Mouse (Mus musculus): Measurements from ENCODE around the gene Lhfpl5. TPM values are rescaled to one million over a fixed set of nuclear protein-coding genes. Genes with fewer than 3 reads are reported as not detected.

Lhfpl5 gene
- polyA plus RNA-seq (2016; fragmentation: Nextera tagmentation; extraction: Ambion mirVana) = 1.1 TPM in 2 replicates

DNA sequence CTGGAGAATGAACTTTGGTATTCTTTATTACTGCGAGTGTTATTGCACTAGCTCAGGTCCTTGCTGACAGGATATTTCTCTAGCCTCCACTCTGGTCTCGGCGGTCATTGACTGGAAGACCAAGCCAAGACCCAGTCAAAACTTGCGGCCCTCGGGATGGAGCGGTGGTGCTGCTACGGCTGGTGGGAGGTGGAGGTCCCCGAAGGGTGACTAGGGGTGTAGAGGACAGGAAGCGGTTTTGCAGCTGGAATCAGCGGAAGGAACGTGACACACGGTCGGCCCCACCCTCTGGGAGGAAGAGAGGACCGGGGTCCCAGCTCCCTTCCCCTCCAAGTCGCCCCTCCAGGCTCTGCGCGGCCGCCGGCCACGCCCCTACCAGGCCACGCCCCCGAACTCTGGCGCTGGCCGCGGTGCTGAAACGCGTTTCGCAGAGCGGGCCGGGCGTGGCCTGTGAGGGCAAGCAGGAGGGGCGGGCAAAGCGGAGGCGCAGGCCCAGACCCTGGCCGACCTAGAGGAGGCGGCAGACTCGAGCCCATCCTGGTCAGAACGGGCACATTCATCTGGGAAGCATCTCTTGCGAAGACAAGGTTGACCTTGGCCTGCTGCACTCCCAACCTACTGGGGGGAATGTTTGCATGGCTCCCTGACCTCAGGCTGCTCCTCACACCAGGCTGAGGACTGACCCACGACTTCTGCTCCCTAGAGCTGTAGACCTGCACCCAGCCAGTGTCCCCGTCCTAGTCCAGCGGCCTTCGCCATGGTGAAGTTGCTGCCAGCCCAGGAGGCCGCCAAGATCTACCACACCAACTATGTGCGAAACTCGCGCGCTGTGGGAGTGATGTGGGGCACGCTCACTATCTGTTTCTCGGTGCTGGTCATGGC, at the start of gene Lhfpl5:
TSS of gene Lhfpl5 (plus strand) at position 398 of the 882 bp plus-strand sequence.
- WGBS = 17% methylated on average over 50 of the region's 50 CpGs
- H3K27me3 ChIP-seq (replicated peaks; ENCODE audit: low read depth, poor library complexity, severe bottlenecking) = peaks cover 6% of the 10 kb centered on the region; the same call in 1 of the 2 replicates
- peak within 1 kb of the TSS; percentile 49 for H3K4me3 ChIP-seq
- no peaks in the 10 kb centered on the region for H3K9me3 ChIP-seq
- peak; percentile 89 for DNase-seq (ENCODE audit: low spot score)
- no peaks in the 10 kb centered on the region for H3K36me3 ChIP-seq (replicated peaks)
- peaks cover 14% of the 10 kb centered on the region for H3K4me1 ChIP-seq
- H3K27ac ChIP-seq (replicated peaks) = no peak within 1 kb of the TSS

DNA sequence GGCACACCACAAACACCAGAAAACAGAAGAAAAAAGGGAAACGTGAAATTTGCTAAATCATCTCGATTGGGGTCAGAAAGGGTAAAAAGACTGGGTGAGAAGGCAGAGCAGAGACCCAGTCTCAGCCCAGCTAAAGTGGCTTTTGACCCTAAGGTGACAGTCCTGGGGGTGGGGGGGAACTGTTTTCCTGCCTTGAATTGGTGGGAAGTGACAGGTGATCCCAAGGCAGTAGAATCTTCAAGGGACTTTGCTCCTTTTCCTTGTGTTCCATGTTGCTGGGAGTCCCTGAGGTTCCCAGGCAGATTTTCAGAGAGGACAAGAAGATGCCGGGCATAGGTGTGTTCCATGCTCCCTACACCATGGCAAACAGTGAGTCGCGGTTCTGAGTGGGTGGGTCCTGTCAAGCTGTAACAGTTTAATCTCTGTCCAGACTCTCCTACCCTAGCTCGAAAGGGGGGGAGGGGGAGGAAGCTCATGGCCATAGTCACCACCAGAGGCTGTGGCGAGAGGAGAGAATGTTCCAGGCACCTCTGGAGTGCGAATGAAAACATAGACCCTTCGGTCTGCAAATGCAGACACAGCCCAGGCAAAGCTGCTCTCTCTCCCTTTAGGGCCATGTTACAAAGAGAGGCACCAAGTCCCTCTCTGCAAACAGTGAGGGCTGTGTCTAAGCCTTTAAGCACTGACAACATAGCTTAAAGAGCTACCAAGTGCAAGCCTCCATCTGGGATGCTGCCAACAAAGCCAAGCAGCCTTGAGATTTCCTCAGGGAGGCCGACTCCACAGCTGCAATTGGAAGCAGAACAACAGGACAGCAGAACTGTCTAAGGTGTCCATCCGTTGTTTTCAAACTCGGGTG, 48.0 kb upstream of the Lhfpl5 start:
- DNase-seq (ENCODE audit: low spot score) = no peak
- Histone ChIP-seq H3K4me1 (peaks cover 48% of the 10 kb centered on the region), H3K36me3 (replicated peaks) (no peaks in the 10 kb centered on the region), H3K9me3 (no peaks in the 10 kb centered on the region), H3K4me3 (0 out of 2 replicates have a peak overlapping the region, but pooled peaks have one; percentile 18), H3K27ac (replicated peaks) (peak overlapping the region; percentile 40; the same call in 1 of the 2 replicates), H3K27me3 (replicated peaks; ENCODE audit: low read depth, poor library complexity, severe bottlenecking) (peaks cover 54% of the 10 kb centered on the region)
- WGBS = 49% methylated on average over 12 of the region's 12 CpGs

DNA sequence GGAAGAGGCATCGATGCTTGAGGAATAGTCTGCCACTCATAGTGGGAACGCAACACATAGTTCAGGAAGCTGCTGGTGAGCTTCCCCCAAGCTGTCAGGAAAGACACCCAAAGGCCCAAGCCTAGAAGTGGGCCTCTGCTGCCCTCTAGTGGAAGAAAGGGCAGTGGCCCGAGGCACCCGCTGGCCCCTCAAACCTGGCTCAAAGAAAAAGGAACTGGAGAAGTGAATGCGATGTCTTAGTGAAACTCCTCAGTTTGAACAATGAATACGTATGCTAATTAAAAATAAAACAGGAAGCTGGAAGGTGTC, 47.4 kb upstream of the Lhfpl5 start:
- peak; percentile 88 for DNase-seq (ENCODE audit: low spot score)
- H3K4me3 ChIP-seq = 0 out of 2 replicates have a peak overlapping the region, but pooled peaks have one; percentile 18
- H3K36me3 ChIP-seq (replicated peaks) = no peaks in the 10 kb centered on the region
- peaks cover 56% of the 10 kb centered on the region for H3K27me3 ChIP-seq (replicated peaks; ENCODE audit: low read depth, poor library complexity, severe bottlenecking)
- H3K27ac ChIP-seq (replicated peaks) = no peak overlapping the region
- 6% methylated on average over 6 of the region's 6 CpGs for WGBS
- no peaks in the 10 kb centered on the region for H3K9me3 ChIP-seq
- peaks cover 42% of the 10 kb centered on the region for H3K4me1 ChIP-seq

DNA sequence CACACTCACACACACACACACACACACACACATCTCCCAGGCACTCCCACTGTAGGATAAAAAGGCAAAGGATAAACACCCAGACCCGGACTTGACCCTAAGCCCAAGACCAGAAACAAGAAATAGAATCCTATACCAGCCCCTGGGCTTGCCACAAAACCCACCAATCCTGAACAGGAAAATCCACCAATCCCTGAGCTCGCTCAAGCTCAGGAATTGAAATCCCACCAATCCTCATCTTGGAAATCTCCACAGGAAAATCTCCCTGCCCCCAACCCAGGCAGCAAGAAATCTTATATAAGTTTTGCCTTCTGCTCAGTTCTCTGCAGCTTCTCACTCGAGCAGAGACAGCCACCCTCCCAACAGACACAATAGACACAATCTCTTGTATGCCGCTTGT, 46.3 kb upstream of the Lhfpl5 start:
- WGBS = 74% methylated on average over 4 of the region's 4 CpGs
- peaks cover 45% of the 10 kb centered on the region for H3K27me3 ChIP-seq (replicated peaks; ENCODE audit: low read depth, poor library complexity, severe bottlenecking)
- no peak overlapping the region for H3K4me3 ChIP-seq
- no peak overlapping the region for H3K27ac ChIP-seq (replicated peaks)
- no peaks in the 10 kb centered on the region for H3K9me3 ChIP-seq
- DNase-seq (ENCODE audit: low spot score) = no peak
- peaks cover 32% of the 10 kb centered on the region for H3K4me1 ChIP-seq
- H3K36me3 ChIP-seq (replicated peaks) = no peaks in the 10 kb centered on the region

DNA sequence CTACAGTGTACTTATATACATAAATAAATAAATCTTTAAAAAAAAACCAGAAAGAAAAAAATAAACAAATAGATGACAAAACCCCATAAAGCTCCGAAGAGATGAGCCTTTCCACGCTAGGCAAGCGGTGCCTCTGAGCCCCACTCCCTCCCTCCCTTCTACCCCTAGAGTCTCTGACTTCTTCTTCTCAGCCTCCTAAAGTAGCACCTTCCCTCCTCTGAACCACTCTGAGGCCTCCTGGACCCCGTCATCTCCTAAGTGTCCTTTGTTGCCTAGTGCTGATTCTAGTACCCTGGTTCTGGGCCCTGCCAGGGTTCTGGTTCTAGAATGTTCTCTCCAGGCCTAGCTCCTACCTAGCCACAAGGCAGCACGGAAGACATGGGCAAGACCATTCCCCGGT, 44.9 kb upstream of the Lhfpl5 start, which contains the start of gene Armc12:
TSS of gene Armc12 (plus strand) at position 301 of the 400 bp plus-strand sequence.
- Histone ChIP-seq H3K9me3 (no peaks in the 10 kb centered on the region), H3K4me3 (peak within 1 kb of the TSS; percentile 44), H3K27ac (replicated peaks) (no peak within 1 kb of the TSS), H3K36me3 (replicated peaks) (no peaks in the 10 kb centered on the region), H3K4me1 (peaks cover 28% of the 10 kb centered on the region), H3K27me3 (replicated peaks; ENCODE audit: low read depth, poor library complexity, severe bottlenecking) (peaks cover 35% of the 10 kb centered on the region)
- WGBS = 84% methylated on average over 6 of the region's 6 CpGs
- no peak for DNase-seq (ENCODE audit: low spot score)

DNA sequence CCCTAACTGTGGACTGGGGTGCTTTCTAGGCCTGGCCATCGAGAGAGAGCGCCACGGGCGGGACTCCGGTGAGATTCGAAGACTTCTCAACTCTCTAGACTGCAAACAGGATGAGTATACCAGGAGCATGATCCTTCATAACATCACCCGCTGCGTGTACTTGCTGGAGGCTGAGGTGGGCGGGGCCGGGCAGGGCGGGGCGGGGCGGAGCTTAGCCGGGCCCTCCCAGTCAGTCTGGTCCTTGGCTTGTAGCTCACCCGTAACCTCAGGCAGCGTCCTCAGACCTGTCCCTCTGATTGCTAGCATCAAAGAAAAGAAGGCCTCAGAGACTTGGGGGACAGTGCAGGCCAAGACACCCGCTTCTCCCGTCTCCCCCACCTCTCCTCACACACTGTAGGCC, 43.5 kb upstream of the Lhfpl5 start:
- Histone ChIP-seq H3K27me3 (replicated peaks; ENCODE audit: low read depth, poor library complexity, severe bottlenecking) (peaks cover 37% of the 10 kb centered on the region), H3K36me3 (replicated peaks) (no peaks in the 10 kb centered on the region), H3K4me1 (peaks cover 28% of the 10 kb centered on the region), H3K9me3 (no peaks in the 10 kb centered on the region), H3K27ac (replicated peaks) (no peak overlapping the region), H3K4me3 (peak overlapping the region; percentile 44)
- peak; percentile 74 for DNase-seq (ENCODE audit: low spot score)
- 11% methylated on average over 18 of the region's 18 CpGs for WGBS

DNA sequence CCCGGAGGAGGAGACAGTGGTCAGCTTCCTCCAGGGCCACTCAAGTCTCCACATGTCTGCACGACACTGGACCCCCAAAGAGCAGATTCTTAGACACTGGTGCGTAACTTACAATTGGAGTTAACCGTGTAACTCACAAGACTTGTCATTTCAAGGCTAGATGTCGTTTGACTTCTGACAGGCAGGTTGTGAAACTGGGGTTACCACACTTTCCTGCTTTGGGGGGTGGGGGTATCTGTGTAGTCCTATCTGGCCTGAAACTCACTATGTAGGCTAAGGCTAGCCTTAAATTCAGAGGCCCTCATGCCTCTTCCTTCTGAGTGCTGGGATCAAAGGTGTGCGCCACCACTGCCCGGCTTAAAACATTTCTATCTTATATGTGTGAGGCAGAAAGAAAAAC, 42.9 kb upstream of the Lhfpl5 start:
- H3K36me3 ChIP-seq (replicated peaks) = no peaks in the 10 kb centered on the region
- H3K27me3 ChIP-seq (replicated peaks; ENCODE audit: low read depth, poor library complexity, severe bottlenecking) = peaks cover 39% of the 10 kb centered on the region
- no peak overlapping the region for H3K4me3 ChIP-seq
- no peak overlapping the region for H3K27ac ChIP-seq (replicated peaks)
- WGBS = 82% methylated on average over 7 of the region's 7 CpGs
- H3K4me1 ChIP-seq = peaks cover 24% of the 10 kb centered on the region
- DNase-seq (ENCODE audit: low spot score) = no peak
- H3K9me3 ChIP-seq = 0 out of 2 replicates have a peak, but pooled peaks cover 2% of the 10 kb centered on the region

DNA sequence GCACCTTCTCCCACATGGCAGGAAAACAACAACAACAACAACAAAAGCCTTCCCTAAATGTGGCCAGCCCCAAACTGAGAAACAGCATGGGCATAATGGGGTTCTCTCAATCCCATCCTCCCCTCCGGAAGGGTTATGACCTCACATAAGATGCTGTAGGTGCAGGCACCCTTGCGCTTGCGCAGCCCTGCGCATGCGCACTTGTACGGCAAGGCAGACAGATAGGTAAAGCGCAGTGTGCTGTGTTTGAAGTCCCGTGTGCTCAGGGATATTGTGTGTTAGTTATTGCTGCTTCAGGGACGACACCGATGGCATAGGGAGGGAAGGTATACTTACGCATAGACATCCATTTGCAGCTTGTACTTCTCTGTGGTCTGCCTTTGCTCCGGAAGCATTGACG, 42.1 kb upstream of the Lhfpl5 start:
- Histone ChIP-seq H3K27me3 (replicated peaks; ENCODE audit: low read depth, poor library complexity, severe bottlenecking) (peaks cover 37% of the 10 kb centered on the region), H3K4me3 (no peak overlapping the region), H3K4me1 (peaks cover 16% of the 10 kb centered on the region), H3K36me3 (replicated peaks) (no peaks in the 10 kb centered on the region), H3K27ac (replicated peaks) (no peak overlapping the region), H3K9me3 (peaks cover 5% of the 10 kb centered on the region; the same call in 1 of the 2 replicates)
- DNase-seq (ENCODE audit: low spot score) = no peak
- 87% methylated on average over 13 of the region's 13 CpGs for WGBS

DNA sequence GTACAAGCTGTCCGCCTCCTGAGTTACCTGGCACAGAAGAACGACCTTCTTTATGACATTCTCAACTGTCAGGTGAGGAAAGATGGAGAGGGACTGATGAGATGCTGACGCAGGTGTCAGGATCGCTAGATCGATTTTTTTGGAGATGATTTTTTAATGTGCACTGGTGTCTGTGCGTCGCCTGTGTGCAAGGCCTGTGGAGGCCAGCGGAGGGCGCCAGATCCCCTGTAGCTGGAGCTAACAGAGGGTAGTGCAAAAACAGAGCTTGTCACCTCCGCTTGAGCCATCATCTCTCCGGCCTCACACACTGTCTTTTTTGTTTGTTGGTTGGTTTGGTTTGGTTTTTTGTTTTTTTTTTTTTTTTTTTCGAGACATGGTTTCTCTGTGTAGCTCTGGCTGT, 37.6 kb upstream of the Lhfpl5 start:
- peaks cover 24% of the 10 kb centered on the region; the same call in 1 of the 2 replicates for H3K9me3 ChIP-seq
- DNase-seq (ENCODE audit: low spot score) = no peak
- no peak overlapping the region for H3K27ac ChIP-seq (replicated peaks)
- H3K27me3 ChIP-seq (replicated peaks; ENCODE audit: low read depth, poor library complexity, severe bottlenecking) = 0 out of 2 replicates have a peak, but pooled peaks cover 3% of the 10 kb centered on the region
- no peaks in the 10 kb centered on the region for H3K4me1 ChIP-seq
- H3K4me3 ChIP-seq = no peak overlapping the region
- 46% methylated on average over 12 of the region's 12 CpGs for WGBS
- no peaks in the 10 kb centered on the region for H3K36me3 ChIP-seq (replicated peaks)

DNA sequence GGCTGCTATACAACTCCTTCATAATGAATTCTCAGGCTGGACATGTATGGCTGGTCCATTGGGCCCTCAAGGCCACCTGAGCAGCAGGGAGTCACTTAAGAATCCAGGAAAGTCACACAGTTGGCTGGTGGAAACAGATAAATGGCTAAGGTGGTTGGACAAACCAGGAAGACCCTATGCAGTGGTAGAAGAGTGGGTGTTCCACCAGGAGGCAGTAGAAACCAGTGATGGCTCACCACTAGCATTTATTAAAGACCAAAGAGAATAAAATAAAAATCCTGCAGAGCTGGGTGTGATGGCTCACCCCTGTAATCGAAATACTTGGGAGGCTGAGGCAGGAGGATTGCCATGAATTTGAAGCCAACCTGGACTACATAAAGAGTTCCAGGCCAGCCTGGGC, 28.5 kb upstream of the Lhfpl5 start:
- Histone ChIP-seq H3K9me3 (peaks cover 2% of the 10 kb centered on the region; the same call in 1 of the 2 replicates), H3K27me3 (replicated peaks; ENCODE audit: low read depth, poor library complexity, severe bottlenecking) (0 out of 2 replicates have a peak, but pooled peaks cover 3% of the 10 kb centered on the region), H3K27ac (replicated peaks) (no peak overlapping the region), H3K4me1 (peaks cover 19% of the 10 kb centered on the region), H3K4me3 (no peak overlapping the region), H3K36me3 (replicated peaks) (no peaks in the 10 kb centered on the region)
- 94% methylated on average over 1 of the region's 1 CpGs for WGBS
- no peak for DNase-seq (ENCODE audit: low spot score)

DNA sequence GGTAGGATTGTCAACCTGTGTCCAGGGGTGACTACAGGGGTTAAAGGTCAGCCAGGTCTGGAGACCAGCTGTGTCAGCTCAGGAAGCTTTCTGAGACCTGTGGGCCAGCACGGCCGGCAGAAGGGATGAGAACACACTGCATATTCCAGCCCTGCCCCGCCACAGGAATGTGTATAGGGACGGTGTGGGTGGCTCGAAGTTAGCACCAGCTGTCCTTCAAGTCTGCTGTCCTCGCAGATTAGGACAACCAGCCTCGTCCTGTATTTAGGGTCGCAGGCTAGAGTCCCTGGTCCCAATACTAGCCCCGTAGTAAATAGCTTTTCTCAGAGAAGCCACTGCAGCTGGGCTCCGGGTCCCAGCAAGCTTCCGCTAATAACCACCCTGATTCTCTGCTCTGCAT, 26.9 kb upstream of the Lhfpl5 start:
- no peak overlapping the region; the same call in 1 of the 2 replicates for H3K27ac ChIP-seq (replicated peaks)
- no peaks in the 10 kb centered on the region for H3K36me3 ChIP-seq (replicated peaks)
- H3K27me3 ChIP-seq (replicated peaks; ENCODE audit: low read depth, poor library complexity, severe bottlenecking) = 0 out of 2 replicates have a peak, but pooled peaks cover 3% of the 10 kb centered on the region
- 67% methylated on average over 11 of the region's 11 CpGs for WGBS
- no peak overlapping the region for H3K4me3 ChIP-seq
- peaks cover 32% of the 10 kb centered on the region for H3K4me1 ChIP-seq
- DNase-seq (ENCODE audit: low spot score) = no peak
- H3K9me3 ChIP-seq = no peaks in the 10 kb centered on the region

DNA sequence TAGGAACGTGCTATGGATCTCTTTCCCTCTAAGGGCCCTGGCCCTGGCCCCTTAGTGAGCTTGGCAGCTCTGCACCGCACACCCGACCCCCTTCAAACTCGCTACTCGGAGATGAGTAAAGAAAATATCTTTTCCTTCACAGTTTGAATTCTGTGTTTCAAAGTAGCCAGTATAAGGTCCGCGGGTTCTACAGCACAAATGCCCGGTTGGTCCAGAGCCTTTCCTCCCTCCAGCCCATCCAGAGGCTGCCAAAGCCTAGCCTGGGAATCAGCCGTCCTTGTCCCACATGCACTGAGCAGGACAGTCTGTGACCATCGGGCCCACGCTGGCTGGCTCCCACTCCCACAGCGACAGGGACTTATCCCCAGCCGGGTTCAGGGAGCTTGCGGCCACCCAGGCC, 26.3 kb upstream of the Lhfpl5 start, which contains the start of gene Clpsl2:
TSS of gene Clpsl2 (plus strand) at position 301 of the 400 bp plus-strand sequence.
- Histone ChIP-seq H3K4me3 (no peak within 1 kb of the TSS), H3K4me1 (peaks cover 38% of the 10 kb centered on the region)
- 76% methylated on average over 14 of the region's 14 CpGs for WGBS

More for the DNA sequence above, 26.3 kb upstream of the Lhfpl5 start, which contains the start of gene Clpsl2:
- Histone ChIP-seq H3K36me3 (replicated peaks) (no peaks in the 10 kb centered on the region), H3K9me3 (no peaks in the 10 kb centered on the region), H3K27ac (replicated peaks) (peak within 1 kb of the TSS; percentile 0; the same call in 1 of the 2 replicates), H3K27me3 (replicated peaks; ENCODE audit: low read depth, poor library complexity, severe bottlenecking) (0 out of 2 replicates have a peak, but pooled peaks cover 3% of the 10 kb centered on the region)
- no peak for DNase-seq (ENCODE audit: low spot score)

Measured in embryonic facial prominence, embryonic 10.5 days (tissue).